Mouse (Mus musculus) hematopoietic stem cell, adult 5-6 weeks (primary cell): ENCODE data around the gene Frat1. TPM values are rescaled to one million over a fixed set of nuclear protein-coding genes. Genes with fewer than 3 reads are reported as not detected.

ENCODE experiments used
- ATAC-seq, 2 experiments: fragments of 125-278 bp in 1 of 2; replicated peaks in 1 of 2; 2 replicates each; pipeline ENCODE4 v1.8.0; 2016 to 2017; ENCODE audit warnings: inconsistent platforms in 2 of 2, mild to moderate bottlenecking in 2 of 2, moderate number of reproducible peaks in 2 of 2, low read depth in 1 of 2, moderate TSS enrichment in 1 of 2; ENCODE audit not compliant: low FRiP score in 2 of 2, poor library complexity in 2 of 2, severe bottlenecking in 2 of 2, insufficient read depth in 1 of 2, low TSS enrichment in 1 of 2
- total RNA-seq: library from RNA; stranded (forward); fragments of 172-1452, 232-1000 nt; gene quantifications from 2 replicates; pipeline ENCODE4 v1.2.3, GENCODE M21; 2017

The Frat1 gene
- total RNA-seq, 1 experiment from 2014 or later, result 16.7 TPM

GRCm38 (mm10) chr19:41808104-41808634 lies 21.6 kb upstream of the Frat1 start:
- ATAC-seq, result no peak

GRCm38 (mm10) chr19:41810074-41810473 lies 19.7 kb upstream of the Frat1 start:
- ATAC-seq, result no peak

- no peak for ATAC-seq
Observed at GRCm38 (mm10) chr19:41812525-41812924, 17.2 kb upstream of the Frat1 start.

DNA sequence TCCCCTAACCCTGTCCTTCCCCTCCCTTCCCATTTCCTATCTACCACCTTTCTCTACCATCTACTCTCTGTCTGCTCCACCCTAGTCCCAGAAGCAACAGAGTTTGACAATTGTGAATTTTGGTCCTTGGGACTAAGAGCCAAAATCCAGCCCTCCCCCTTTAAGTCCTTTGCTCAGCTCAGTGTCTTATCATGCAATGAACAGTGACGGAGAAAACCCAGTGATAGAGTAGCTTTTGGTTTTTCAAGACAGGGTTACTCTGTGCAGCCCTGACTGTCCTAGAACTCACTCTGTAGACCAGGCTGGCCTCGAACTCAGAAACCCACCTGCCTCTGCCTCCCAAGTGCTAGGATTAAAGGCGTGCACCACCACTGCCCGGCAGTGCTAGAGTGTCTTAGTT lies 16.4 kb upstream of the Frat1 start:
- no peak for ATAC-seq

DNA sequence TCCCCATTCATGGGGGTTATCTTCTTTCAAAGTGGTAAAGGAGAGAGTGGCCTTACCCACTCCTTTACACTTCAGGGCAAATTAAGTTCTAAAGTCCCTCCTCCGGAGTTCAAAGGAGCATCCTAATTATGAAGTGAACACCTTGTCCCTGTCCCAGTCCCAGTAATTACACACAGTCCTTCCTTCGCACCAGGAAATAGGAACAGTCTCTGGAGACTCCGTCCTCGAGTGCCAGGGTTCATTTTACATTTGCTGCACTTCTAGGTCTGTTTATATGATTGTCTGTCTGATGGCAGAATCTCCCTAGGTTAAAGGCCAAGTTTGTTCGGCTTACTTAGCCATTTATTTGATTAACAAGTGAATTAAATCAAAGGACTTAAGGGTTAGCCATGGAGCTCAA lies 13.4 kb upstream of the Frat1 start:
- ATAC-seq, result no peak

- no peak for ATAC-seq
Observed at GRCm38 (mm10) chr19:41816915-41817314, 12.9 kb upstream of the Frat1 start.

DNA sequence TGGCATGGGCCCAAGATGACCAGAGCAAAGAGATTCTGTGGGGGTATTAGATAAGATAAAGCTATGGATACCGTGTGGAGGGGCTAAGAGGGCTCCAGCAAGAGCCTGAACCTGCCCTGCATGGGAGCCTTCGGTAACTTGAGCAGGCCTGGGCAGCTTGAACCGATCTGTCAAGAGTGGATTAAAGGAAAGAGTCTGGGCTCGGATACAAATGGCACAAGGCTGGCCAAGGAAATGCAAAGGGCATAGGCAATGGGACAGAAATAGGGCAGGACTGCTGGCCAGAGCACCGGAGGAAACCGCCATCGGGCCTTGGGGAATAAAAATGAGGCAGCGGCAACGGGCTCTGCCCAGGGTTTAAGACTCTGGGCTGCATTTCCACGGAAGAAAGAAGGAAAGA lies 12.4 kb upstream of the Frat1 start:
- ATAC-seq, result no peak

- ATAC-seq, result no peak
Observed at GRCm38 (mm10) chr19:41818749-41819148, 11.0 kb upstream of the Frat1 start.

- ATAC-seq, result no peak
Observed at GRCm38 (mm10) chr19:41821436-41821835, 8.3 kb upstream of the Frat1 start.

DNA sequence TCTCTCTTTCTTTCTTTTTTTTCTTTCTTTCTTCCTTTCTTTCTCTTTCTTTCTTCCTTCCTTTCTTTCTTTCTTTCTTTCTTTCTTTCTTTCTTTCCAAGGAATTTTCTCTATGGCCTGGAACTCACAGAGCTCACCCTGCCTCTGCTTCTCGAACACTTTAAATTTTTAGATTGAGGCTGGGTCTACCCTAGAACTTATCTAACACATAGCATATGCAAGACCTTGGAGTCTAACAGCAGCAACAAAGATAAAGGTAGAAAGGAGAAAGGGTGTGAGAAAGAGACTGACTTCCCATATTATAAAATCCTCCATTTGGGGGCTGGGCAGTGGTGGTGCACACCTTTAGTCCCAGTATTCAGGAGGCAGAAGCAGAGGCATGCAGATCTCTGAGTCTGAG lies 7.2 kb upstream of the Frat1 start:
- no peak for ATAC-seq

DNA sequence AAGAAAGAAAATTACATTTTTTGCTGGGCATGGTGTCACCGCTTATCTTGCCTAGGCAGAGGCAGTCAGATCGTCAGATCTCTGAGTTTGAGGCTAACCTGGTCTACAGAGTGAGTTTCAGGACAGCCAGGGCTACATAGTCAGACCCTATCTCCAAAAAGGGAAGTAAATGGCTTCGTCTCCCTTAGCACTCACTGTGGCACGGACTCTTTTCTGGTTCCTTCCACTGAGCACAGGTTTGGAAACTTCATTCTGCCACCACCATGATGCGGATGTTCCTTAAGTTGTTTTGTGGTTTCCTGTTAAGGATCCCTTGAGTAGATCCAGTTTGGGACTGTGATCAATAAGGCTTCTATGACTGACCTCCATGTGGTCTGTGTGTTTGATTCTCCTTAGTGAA lies 4.8 kb upstream of the Frat1 start:
- ATAC-seq, result peak; percentile 34 to 38; a peak in 2 of 4 replicates

GRCm38 (mm10) chr19:41826529-41826928 lies 3.2 kb upstream of the Frat1 start:
- no peak for ATAC-seq

DNA sequence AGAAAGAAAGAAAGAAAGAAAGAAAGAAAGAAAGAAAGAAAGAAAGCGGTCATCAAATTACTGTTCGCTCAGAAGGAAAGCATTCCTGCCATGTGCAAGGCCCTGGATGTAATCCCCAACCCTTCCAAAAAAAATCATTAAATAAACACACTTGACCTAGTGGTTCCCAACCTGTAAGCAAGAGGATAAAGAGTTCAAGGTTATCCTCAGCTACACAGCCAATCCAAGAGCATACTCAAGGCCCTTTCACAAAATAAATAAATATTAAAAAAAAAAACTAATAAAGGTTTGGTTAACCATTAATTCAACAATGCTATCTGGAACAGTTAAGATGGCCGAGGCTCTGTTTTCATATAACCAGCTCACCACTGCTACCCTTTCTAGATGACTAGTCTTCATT lies 829 bp upstream of the Frat1 start:
- ATAC-seq, result no peak

GRCm38 (mm10) chr19:41830106-41831031 lies 599 bp downstream of the Frat1 start:
- ATAC-seq, result peak; percentile 38 to 59; a peak in 3 of 4 replicates

DNA sequence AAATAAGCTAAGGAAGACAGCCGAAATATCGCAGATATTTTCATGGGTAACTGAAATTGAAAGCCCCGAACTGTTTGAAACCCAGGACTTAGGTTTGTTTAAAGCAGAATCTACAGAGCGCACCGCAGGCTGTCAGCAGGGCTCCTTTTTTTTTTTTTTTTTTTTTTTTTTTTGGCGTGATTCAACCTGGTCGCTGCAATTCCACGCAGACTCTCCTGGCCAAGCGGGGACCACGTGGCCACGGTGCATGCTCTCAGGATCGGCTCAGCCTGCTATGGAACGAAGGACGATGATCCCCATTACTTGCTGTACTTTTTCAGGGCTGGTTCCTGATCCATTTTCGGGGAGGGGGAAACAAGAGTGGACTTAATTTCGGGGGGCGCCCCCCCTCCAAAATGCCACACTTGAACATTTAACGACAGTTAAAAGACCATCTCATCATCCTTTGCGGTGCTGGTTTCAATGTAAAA lies 1.4 kb downstream of the Frat1 start:
- ATAC-seq, result no peak

DNA sequence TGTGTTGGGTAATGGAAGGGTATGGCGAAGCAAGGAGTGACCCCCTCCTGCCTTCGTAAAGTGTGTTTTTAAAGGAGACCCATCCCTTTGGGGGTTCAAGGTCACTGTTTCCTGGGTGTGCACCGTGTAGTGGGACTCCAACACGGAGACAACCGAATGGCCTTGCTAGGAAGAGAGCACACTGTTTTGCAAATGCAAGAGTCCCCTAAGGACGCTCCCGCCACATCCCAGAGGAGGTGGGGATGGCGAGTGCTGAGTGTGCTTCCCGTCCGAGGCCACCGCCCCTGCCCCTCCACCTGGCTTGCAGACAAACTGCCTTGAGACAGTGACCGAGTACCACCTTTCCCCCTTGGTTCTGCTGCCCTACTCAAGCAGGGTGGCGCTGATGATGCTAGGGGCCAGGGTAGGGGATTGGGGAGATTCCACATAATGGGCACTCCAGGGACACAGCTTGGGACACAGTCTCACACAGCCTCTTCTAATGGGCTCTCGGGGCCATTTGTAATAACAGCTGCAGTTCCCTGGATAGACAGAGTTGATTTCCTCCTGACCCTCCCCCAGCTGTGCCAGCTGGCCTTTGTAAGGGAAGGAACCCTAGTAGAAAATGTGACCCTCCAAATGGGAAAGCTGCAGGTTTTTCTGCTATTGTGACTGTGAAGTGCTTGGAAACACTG lies 2.1 kb downstream of the Frat1 start:
- no peak for ATAC-seq

GRCm38 (mm10) chr19:41832501-41833201 lies 2.9 kb downstream of the Frat1 start:
- no peak for ATAC-seq

- no peak for ATAC-seq
Observed at GRCm38 (mm10) chr19:41835407-41835806, 5.6 kb downstream of the Frat1 start.
